Mouse (Mus musculus) liver, embryonic 11.5 days (tissue): Measurements from ENCODE around the gene Myom3. TPM values are rescaled to one million over a fixed set of nuclear protein-coding genes. Genes with fewer than 3 reads are reported as not detected.

Experiments
- ATAC-seq: fragments of 200-750 bp; cut with Nextera tagmentation; replicated peaks from 2 replicates; pipeline ENCODE4 v1.8.0; 2017; ENCODE audit warnings: moderate number of reproducible peaks, mild to moderate bottlenecking, moderate TSS enrichment, moderate library complexity; ENCODE audit not compliant: low FRiP score
- DNase-seq: peaks from one replicate; pipeline ENCODE4 v3.0.0-alpha.2; 2017; ENCODE audit warnings: low spot score
- H3K27ac ChIP-seq: fragments of 300-500 bp; sonication (generic); 2 replicates; pipeline ENCODE4 v1.5.1; 2014; ENCODE audit warnings: mild to moderate bottlenecking, low read depth, low read length, control low read depth
- H3K27me3 ChIP-seq: fragments of 300-500 bp; sonication (generic); replicated peaks from 2 replicates; pipeline ENCODE4 v1.6.1; 2014; ENCODE audit warnings: low read length, mixed read lengths; ENCODE audit not compliant: control insufficient read depth, insufficient read depth
- H3K36me3 ChIP-seq: fragments of 300-500 bp; sonication (generic); 2 replicates; pipeline ENCODE4 v1.6.1; 2014; ENCODE audit warnings: mild to moderate bottlenecking, low read length, moderate library complexity, mixed read lengths; ENCODE audit not compliant: control insufficient read depth, insufficient read depth
- H3K4me1 ChIP-seq: fragments of 300-500 bp; sonication (generic); replicated peaks from 2 replicates; pipeline ENCODE4 v1.6.1; 2014; ENCODE audit warnings: low read length, mixed read lengths; ENCODE audit not compliant: control insufficient read depth, insufficient read depth
- H3K4me2 ChIP-seq: fragments of 300-500 bp; sonication (generic); 2 replicates; pipeline ENCODE4 v1.6.1; 2014; ENCODE audit warnings: mild to moderate bottlenecking, control low read depth, moderate library complexity
- H3K4me3 ChIP-seq: fragments of 300-500 bp; sonication (generic); 2 replicates; pipeline ENCODE4 v1.5.1; 2014; ENCODE audit warnings: low read depth, low read length, control low read depth
- H3K9ac ChIP-seq: fragments of 300-500 bp; sonication (generic); 2 replicates; pipeline ENCODE4 v1.6.1; 2014; ENCODE audit warnings: low read depth, low read length, control low read depth
- H3K9me3 ChIP-seq: fragments of 300-500 bp; sonication (generic); 2 replicates; pipeline ENCODE4 v1.6.1; 2016; ENCODE audit warnings: low read length, inconsistent platforms, mixed read lengths; ENCODE audit not compliant: control insufficient read depth
- whole genome bisulfite sequencing: fragments of 180-500 bp; shearing (Covaris S2); extraction: QIAGEN DNeasy Blood & Tissue Kit; methylation state at CpG from one replicate; pipeline ENCODE4 v1.1.7; 2014; 5-methylcytosine and 5-hydroxymethylcytosine counted together
- polyA plus RNA-seq: library from polyadenylated mRNA; unstranded; fragments of >200 nt; fragmentation: Nextera tagmentation; extraction: Ambion mirVana; gene quantifications from 2 replicates; pipeline ENCODE4 v1.2.1, GENCODE M21; 2014

Gene Myom3
- polyA plus RNA-seq, 1 experiment from 2014 or later = 0.11 TPM

- Histone ChIP-seq H3K4me2 (peak within 1 kb of the TSS; percentile 98), H3K27ac (peak within 1 kb of the TSS; percentile 97), H3K4me3 (peak within 1 kb of the TSS; percentile 99), H3K27me3 (no peaks in the 10 kb centered on the region), H3K36me3 (peaks cover 3% of the 10 kb centered on the region; the same call in 1 of the 2 replicates), H3K9me3 (no peaks in the 10 kb centered on the region), H3K9ac (peak within 1 kb of the TSS; percentile 98), H3K4me1 (peaks cover 51% of the 10 kb centered on the region)
- peak; percentile 98 for DNase-seq
- ATAC-seq = peak; percentile 93
- WGBS = 0% methylated on average over 67 of the region's 67 CpGs
Measured at GRCm38 (mm10) chr4:135855536-135856222, 96.2 kb downstream of the Myom3 start, which contains the start of gene Srsf10. Srsf10 (plus strand) TSS chr4:135855747.

GRCm38 (mm10) chr4:135856223-135857091, 96.9 kb downstream of the Myom3 start:
- peaks cover 48% of the 10 kb centered on the region for H3K4me1 ChIP-seq
- peak; percentile 70 for ATAC-seq
- WGBS = under 1% methylated on average over 87 of the region's 91 CpGs

GRCm38 (mm10) chr4:135857597-135858186, 98.2 kb downstream of the Myom3 start:
- Histone ChIP-seq H3K27me3 (no peaks in the 10 kb centered on the region), H3K4me2 (peak overlapping the region; percentile 92), H3K9me3 (no peaks in the 10 kb centered on the region), H3K4me3 (peak overlapping the region; percentile 99), H3K9ac (peak overlapping the region; percentile 95), H3K4me1 (peaks cover 44% of the 10 kb centered on the region), H3K27ac (no peak overlapping the region; the same call in 1 of the 2 replicates), H3K36me3 (peaks cover 3% of the 10 kb centered on the region; the same call in 1 of the 2 replicates)
- WGBS = 11% methylated on average over 7 of the region's 7 CpGs
- ATAC-seq (no peak), DNase-seq (no peak)

More at GRCm38 (mm10) chr4:135856223-135857091, 96.9 kb downstream of the Myom3 start:
- DNase-seq = peak; percentile 82
- peak overlapping the region; percentile 99 for H3K4me3 ChIP-seq
- no peaks in the 10 kb centered on the region for H3K9me3 ChIP-seq
- peaks cover 3% of the 10 kb centered on the region; the same call in 1 of the 2 replicates for H3K36me3 ChIP-seq
- no peaks in the 10 kb centered on the region for H3K27me3 ChIP-seq
- peak overlapping the region; percentile 92 for H3K4me2 ChIP-seq
- H3K9ac ChIP-seq = peak overlapping the region; percentile 95
- peak overlapping the region; percentile 97 for H3K27ac ChIP-seq

Other genes starting within 250 kb of the Myom3 start
- 2.7 and 3.7 TPM in 2 replicates for gene Grhl3, start 186.1 kb upstream of the Myom3 start, polyA plus RNA-seq
- gene Ifnlr1, start 73.4 kb upstream of the Myom3 start, polyA plus RNA-seq = 0.07 and 0.13 TPM in 2 replicates
- 0.10 and 0.49 TPM in 2 replicates for gene Il22ra1, start 31.5 kb upstream of the Myom3 start, polyA plus RNA-seq
- 233 and 249 TPM in 2 replicates for gene Srsf10, start 96.0 kb downstream of the Myom3 start, polyA plus RNA-seq
- 133 and 147 TPM in 2 replicates for gene Pnrc2, start 114.1 kb downstream of the Myom3 start, polyA plus RNA-seq
- 6.3 and 7.1 TPM in 2 replicates for gene Cnr2, start 135.7 kb downstream of the Myom3 start, polyA plus RNA-seq
- 39.6 and 47.7 TPM in 2 replicates for gene Fuca1, start 161.0 kb downstream of the Myom3 start, polyA plus RNA-seq
- gene Hmgcl, start 186.7 kb downstream of the Myom3 start, polyA plus RNA-seq = 97.1 and 104 TPM in 2 replicates
- 47.7 and 49.8 TPM in 2 replicates for gene Gale, start 204.0 kb downstream of the Myom3 start, polyA plus RNA-seq
- 104 and 106 TPM in 2 replicates for gene Lypla2, start 212.9 kb downstream of the Myom3 start, polyA plus RNA-seq
- gene Pithd1, start 227.5 kb downstream of the Myom3 start, polyA plus RNA-seq = 96.9 and 106 TPM in 2 replicates